Mouse (Mus musculus) brown adipose tissue, adult 24 weeks (tissue): ENCODE data around the gene Las1l. TPM values are rescaled to one million over a fixed set of nuclear protein-coding genes. Genes with fewer than 3 reads are reported as not detected.
"Not testable (repeated sequence)": the region's sequence is repeated elsewhere in the genome, so short reads cannot be mapped to it uniquely, and the experiment has no call there.

Experiments used
- H3K27ac ChIP-seq: fragments of 200-500 bp; replicated peaks from 2 replicates; pipeline ENCODE4 v1.5.1; 2012; ENCODE audit warnings: low read depth, mild to moderate bottlenecking, low read length
- H3K4me1 ChIP-seq: fragments of 200-500 bp; 2 replicates; pipeline ENCODE4 v1.6.1; 2012; ENCODE audit warnings: low read length, mixed read lengths; ENCODE audit not compliant: control insufficient read depth, insufficient read depth, insufficient read length
- H3K4me3 ChIP-seq: fragments of 200-500 bp; 2 replicates; pipeline ENCODE4 v1.5.1; 2012; ENCODE audit warnings: low read depth, mild to moderate bottlenecking, low read length, moderate library complexity; ENCODE audit not compliant: insufficient read depth
- polyA plus RNA-seq: library from polyadenylated mRNA; stranded (reverse); fragments of >200 nt; gene quantifications from 2 replicates; pipeline ENCODE4 v1.2.4, GENCODE M21; 2012; ENCODE audit not compliant: missing spikeins, insufficient read depth, insufficient read length

The Las1l gene
- 26.0 and 31.5 TPM in 2 replicates for polyA plus RNA-seq

- no peaks in the 10 kb centered on the region for H3K4me1 ChIP-seq
- peak within 1 kb of the TSS; percentile 88 for H3K4me3 ChIP-seq
- peak within 1 kb of the TSS; percentile 53; the same call in 1 of the 2 replicates for H3K27ac ChIP-seq
Measured at GRCm38 (mm10) chrX:95956497-95957293, at the start of gene Las1l. TSS of gene Las1l (minus strand) at chrX:95956962.

GRCm38 (mm10) chrX:96006395-96006794 is 49.6 kb upstream of the Las1l start:
- no peaks in the 10 kb centered on the region for H3K4me1 ChIP-seq
- H3K27ac ChIP-seq = no peak overlapping the region
- H3K4me3 ChIP-seq = no peak overlapping the region

GRCm38 (mm10) chrX:95999601-96000000 is 42.8 kb upstream of the Las1l start:
- Histone ChIP-seq H3K4me1 (no peaks in the 10 kb centered on the region), H3K4me3 (no peak overlapping the region), H3K27ac (no peak overlapping the region)

GRCm38 (mm10) chrX:95993206-95993605 is 36.4 kb upstream of the Las1l start:
- Histone ChIP-seq H3K4me3 (no peak overlapping the region), H3K4me1 (no peaks in the 10 kb centered on the region), H3K27ac (no peak overlapping the region)

GRCm38 (mm10) chrX:95969936-95970335 is 13.2 kb upstream of the Las1l start:
- Histone ChIP-seq H3K27ac (no peak overlapping the region), H3K4me1 (no peaks in the 10 kb centered on the region), H3K4me3 (no peak overlapping the region)

GRCm38 (mm10) chrX:95969116-95969515 is 12.4 kb upstream of the Las1l start:
- H3K4me3 ChIP-seq = no peak overlapping the region
- H3K4me1 ChIP-seq = no peaks in the 10 kb centered on the region
- H3K27ac ChIP-seq = no peak overlapping the region

- Histone ChIP-seq H3K4me1 (no peaks in the 10 kb centered on the region), H3K4me3 (peak overlapping the region; percentile 61), H3K27ac (no peak overlapping the region)
Measured at GRCm38 (mm10) chrX:95968594-95968965, 11.8 kb upstream of the Las1l start.

- Histone ChIP-seq H3K4me3 (peak overlapping the region; percentile 61), H3K4me1 (no peaks in the 10 kb centered on the region), H3K27ac (no peak overlapping the region)
Measured at GRCm38 (mm10) chrX:95967847-95968593, 11.3 kb upstream of the Las1l start.

GRCm38 (mm10) chrX:95965036-95965435 is 8.3 kb upstream of the Las1l start:
- Histone ChIP-seq H3K4me3 (no peak overlapping the region), H3K4me1 (no peaks in the 10 kb centered on the region), H3K27ac (no peak overlapping the region)

GRCm38 (mm10) chrX:95963366-95963765 is 6.6 kb upstream of the Las1l start:
- Histone ChIP-seq H3K27ac (no peak overlapping the region), H3K4me3 (no peak overlapping the region), H3K4me1 (no peaks in the 10 kb centered on the region)

GRCm38 (mm10) chrX:95957461-95957860 is 699 bp upstream of the Las1l start:
- not testable (repeated sequence) for H3K4me1 ChIP-seq
- Histone ChIP-seq H3K4me3 (peak overlapping the region; percentile 43), H3K27ac (0 out of 2 replicates have a peak overlapping the region, but pooled peaks have one; percentile 2)

GRCm38 (mm10) chrX:95950776-95951175 is 6.0 kb downstream of the Las1l start:
- H3K4me3 ChIP-seq = no peak overlapping the region
- no peaks in the 10 kb centered on the region for H3K4me1 ChIP-seq

GRCm38 (mm10) chrX:95948135-95948534 is 8.6 kb downstream of the Las1l start:
- Histone ChIP-seq H3K27ac (no peak overlapping the region), H3K4me1 (no peaks in the 10 kb centered on the region), H3K4me3 (no peak overlapping the region)

More at GRCm38 (mm10) chrX:95950776-95951175, 6.0 kb downstream of the Las1l start:
- H3K27ac ChIP-seq = no peak overlapping the region

GRCm38 (mm10) chrX:95945496-95945895 is 11.3 kb downstream of the Las1l start:
- Histone ChIP-seq H3K4me1 (no peaks in the 10 kb centered on the region), H3K4me3 (no peak overlapping the region), H3K27ac (no peak overlapping the region)

GRCm38 (mm10) chrX:95935481-95935880 is 21.3 kb downstream of the Las1l start:
- no peaks in the 10 kb centered on the region for H3K4me1 ChIP-seq
- no peak overlapping the region for H3K4me3 ChIP-seq
- H3K27ac ChIP-seq = no peak overlapping the region
